Mouse (Mus musculus) forebrain, postnatal 0 days (tissue): ENCODE data around the gene Slc38a1. TPM values are rescaled to one million over a fixed set of nuclear protein-coding genes. Genes with fewer than 3 reads are reported as not detected.
"Not testable (repeated sequence)": the region's sequence is repeated elsewhere in the genome, so short reads cannot be mapped to it uniquely, and the experiment has no call there.

Experiments
- ATAC-seq: fragments of 200-750 bp; cut with Nextera tagmentation; 2 replicates; pipeline ENCODE4 v1.8.0; 2017; ENCODE audit warnings: mild to moderate bottlenecking, moderate library complexity
- DNase-seq: peaks from one replicate; pipeline ENCODE4 v3.0.0-alpha.2; 2015
- H3K27ac ChIP-seq: fragments of 300-500 bp; sonication (generic); 2 replicates; pipeline ENCODE4 v1.5.1; 2014; ENCODE audit warnings: low read depth, mild to moderate bottlenecking, antibody characterized with exemption, low read length, moderate library complexity, mixed read lengths
- H3K27me3 ChIP-seq: fragments of 300-500 bp; sonication (generic); 2 replicates; pipeline ENCODE4 v1.6.1; 2014; ENCODE audit warnings: mild to moderate bottlenecking, low read length, mixed read lengths; ENCODE audit not compliant: insufficient read depth
- H3K36me3 ChIP-seq: fragments of 300-500 bp; sonication (generic); 2 replicates; pipeline ENCODE4 v1.6.1; 2014; ENCODE audit warnings: mild to moderate bottlenecking, moderate library complexity; ENCODE audit not compliant: insufficient read depth
- H3K4me1 ChIP-seq: fragments of 300-500 bp; sonication (generic); 2 replicates; pipeline ENCODE4 v1.6.1; 2014; ENCODE audit warnings: antibody characterized with exemption; ENCODE audit not compliant: insufficient read depth
- H3K4me2 ChIP-seq: fragments of 300-500 bp; sonication (generic); 2 replicates; pipeline ENCODE4 v1.6.1; 2014; ENCODE audit warnings: low read depth, mild to moderate bottlenecking, moderate library complexity
- H3K4me3 ChIP-seq: fragments of 300-500 bp; sonication (generic); 2 replicates; pipeline ENCODE4 v1.5.1; 2014; ENCODE audit warnings: low read depth, low read length, mixed read lengths
- H3K9ac ChIP-seq: fragments of 300-500 bp; sonication (generic); 2 replicates; pipeline ENCODE4 v1.6.1; 2014; ENCODE audit warnings: mild to moderate bottlenecking
- H3K9me3 ChIP-seq: fragments of 300-500 bp; sonication (generic); 2 replicates; pipeline ENCODE4 v1.6.1; 2016; ENCODE audit warnings: low read length
- CTCF ChIP-seq: sonication (generic); IDR thresholded peaks from 2 replicates; pipeline ENCODE4 v1.5.1; 2016; ENCODE audit warnings: antibody characterized with exemption, control low read depth, low read depth
- WGBS: fragments of 180-500 bp; shearing (Covaris S2); extraction: QIAGEN DNeasy Blood & Tissue Kit; methylation state at CpG from one replicate; pipeline ENCODE4 v1.1.7; 2014; 5-methylcytosine and 5-hydroxymethylcytosine counted together
- polyA plus RNA-seq: library from polyadenylated mRNA; unstranded; fragments of >200 nt; fragmentation: Nextera tagmentation; extraction: Ambion mirVana; gene quantifications from 2 replicates; pipeline ENCODE4 v1.2.1, GENCODE M21; 2015
- total RNA-seq: library from RNA; depleted of rRNA; stranded (reverse); fragments of >200 nt; gene quantifications from 2 replicates; pipeline ENCODE4 v1.2.3, GENCODE M21; 2014

Slc38a1 gene
- total and polyA plus RNA-seq, 2 experiments from 2014 or later: 73.3 to 90.2 TPM

GRCm38 (mm10) chr15:96632201-96632600, 10.5 kb downstream of the Slc38a1 start:
- Histone ChIP-seq H3K9me3 (no peaks in the 10 kb centered on the region), H3K27me3 (no peaks in the 10 kb centered on the region), H3K4me3 (no peak overlapping the region), H3K4me2 (no peak overlapping the region), H3K27ac (no peak overlapping the region), H3K4me1 (no peaks in the 10 kb centered on the region; the same call in 1 of the 2 replicates), H3K36me3 (peaks cover 15% of the 10 kb centered on the region), H3K9ac (no peak overlapping the region)
- WGBS: 96% methylated on average over 5 of the region's 5 CpGs
- no peak for TF ChIP-seq CTCF
- ATAC-seq: no peak
- DNase-seq: no peak

GRCm38 (mm10) chr15:96631107-96631718, 11.5 kb downstream of the Slc38a1 start:
- ATAC-seq (no peak), DNase-seq (no peak)
- H3K4me1 ChIP-seq: no peaks in the 10 kb centered on the region; the same call in 1 of the 2 replicates
- H3K4me3 ChIP-seq: no peak overlapping the region
- H3K4me2 ChIP-seq: no peak overlapping the region
- TF ChIP-seq CTCF: no peak
- no peak overlapping the region for H3K9ac ChIP-seq
- H3K9me3 ChIP-seq: no peaks in the 10 kb centered on the region
- H3K27me3 ChIP-seq: no peaks in the 10 kb centered on the region
- peaks cover 15% of the 10 kb centered on the region for H3K36me3 ChIP-seq
- H3K27ac ChIP-seq: no peak overlapping the region
- WGBS: 79% methylated on average over 13 of the region's 13 CpGs

GRCm38 (mm10) chr15:96628256-96628655, 14.5 kb downstream of the Slc38a1 start:
- Histone ChIP-seq H3K4me3 (no peak overlapping the region), H3K27me3 (no peaks in the 10 kb centered on the region), H3K27ac (no peak overlapping the region), H3K9ac (no peak overlapping the region), H3K4me1 (no peaks in the 10 kb centered on the region; the same call in 1 of the 2 replicates), H3K9me3 (no peaks in the 10 kb centered on the region), H3K4me2 (no peak overlapping the region), H3K36me3 (peaks cover 8% of the 10 kb centered on the region; the same call in 1 of the 2 replicates)
- no peak for TF ChIP-seq CTCF
- 92% methylated on average over 7 of the region's 7 CpGs for WGBS
- ATAC-seq (no peak), DNase-seq (no peak)

- no peak for ATAC-seq
- no peaks in the 10 kb centered on the region; the same call in 1 of the 2 replicates for H3K4me1 ChIP-seq
- H3K4me2 ChIP-seq: no peak overlapping the region
- no peak overlapping the region for H3K9ac ChIP-seq
- H3K9me3 ChIP-seq: no peaks in the 10 kb centered on the region
- peaks cover 21% of the 10 kb centered on the region for H3K36me3 ChIP-seq
- no peak overlapping the region for H3K4me3 ChIP-seq
- no peak for DNase-seq
- H3K27me3 ChIP-seq: no peaks in the 10 kb centered on the region
- 82% methylated on average over 5 of the region's 5 CpGs for WGBS
- TF ChIP-seq CTCF: no peak
- no peak overlapping the region for H3K27ac ChIP-seq
These were observed 15.8 kb downstream of the Slc38a1 start for GRCm38 (mm10) chr15:96626871-96627270.

GRCm38 (mm10) chr15:96625012-96625411, 17.7 kb downstream of the Slc38a1 start:
- H3K4me2 ChIP-seq, H3K9me3 ChIP-seq, ATAC-seq, H3K4me1 ChIP-seq, H3K4me3 ChIP-seq, DNase-seq, H3K27me3 ChIP-seq, H3K27ac ChIP-seq, H3K9ac ChIP-seq: not testable (repeated sequence)
- WGBS: 89% methylated on average over 9 of the region's 9 CpGs
- peaks cover 21% of the 10 kb centered on the region for H3K36me3 ChIP-seq

- no peak overlapping the region for H3K9ac ChIP-seq
- H3K27ac ChIP-seq: no peak overlapping the region
- peaks cover 26% of the 10 kb centered on the region for H3K36me3 ChIP-seq
- peak; percentile 35 for TF ChIP-seq CTCF
- no peaks in the 10 kb centered on the region for H3K9me3 ChIP-seq
- no peak for DNase-seq
- ATAC-seq: no peak
- H3K4me3 ChIP-seq: no peak overlapping the region
- no peak overlapping the region for H3K4me2 ChIP-seq
- no peaks in the 10 kb centered on the region; the same call in 1 of the 2 replicates for H3K4me1 ChIP-seq
- WGBS: 97% methylated on average over 7 of the region's 7 CpGs
- no peaks in the 10 kb centered on the region for H3K27me3 ChIP-seq
These were observed 20.3 kb downstream of the Slc38a1 start for GRCm38 (mm10) chr15:96622376-96622775.

- Histone ChIP-seq H3K9ac (no peak overlapping the region), H3K27me3 (no peaks in the 10 kb centered on the region), H3K27ac (no peak overlapping the region), H3K4me1 (no peaks in the 10 kb centered on the region), H3K4me3 (no peak overlapping the region), H3K36me3 (peaks cover 26% of the 10 kb centered on the region), H3K9me3 (no peaks in the 10 kb centered on the region), H3K4me2 (no peak overlapping the region)
- no peak for ATAC-seq
- no peak for DNase-seq
- TF ChIP-seq CTCF: no peak
- WGBS: 84% methylated on average over 6 of the region's 6 CpGs
These were observed 21.0 kb downstream of the Slc38a1 start for GRCm38 (mm10) chr15:96621686-96622085.
